Mouse (Mus musculus): ENCODE measurements at regions not wholly inside any gene's neighbourhood (a gene's known extent, or its start where the extent isn't known, plus 50 kb on each side); places are given as distances from the start of the nearest gene placed in this dataset.

- no peak for TF ChIP-seq POLR2A (IDR thresholded peaks at IDR 0.05; ENCODE audit: control insufficient read depth, low read depth, low read length)
- TF ChIP-seq CTCF (IDR thresholded peaks at IDR 0.05; ENCODE audit: control insufficient read depth, insufficient read depth, insufficient replicate concordance, low read depth, low read length), result no peak
Observed at GRCm38 (mm10) chr3:40379063-40379462, 152.0 kb upstream of the Intu start.

Data from testis, adult 2 months (tissue).